Mouse (Mus musculus): ENCODE measurements at regions not wholly inside any gene's neighbourhood (a gene's known extent, or its start where the extent isn't known, plus 50 kb on each side); places are given as distances from the start of the nearest gene placed in this dataset.
"Not testable (repeated sequence)": the region's sequence is repeated elsewhere in the genome, so short reads cannot be mapped to it uniquely, and the experiment has no call there.

GRCm38 (mm10) chr13:81013953-81014352 lies 130.8 kb downstream of the Arrdc3 start:
- DNase-seq: no peak

- no peak for DNase-seq
Measured at GRCm38 (mm10) chr13:81020106-81020747, 137.0 kb downstream of the Arrdc3 start.

- no peak for DNase-seq
Measured at GRCm38 (mm10) chr13:81020811-81021210, 137.6 kb downstream of the Arrdc3 start.

GRCm38 (mm10) chr13:81022410-81022809 lies 139.2 kb downstream of the Arrdc3 start:
- DNase-seq: no peak

GRCm38 (mm10) chr13:81025241-81025760 lies 142.1 kb downstream of the Arrdc3 start:
- not testable (repeated sequence) for DNase-seq

GRCm38 (mm10) chr13:81037316-81037715 lies 154.1 kb downstream of the Arrdc3 start:
- no peak for DNase-seq

- DNase-seq: no peak
Measured at GRCm38 (mm10) chr13:81038736-81039135, 155.6 kb downstream of the Arrdc3 start.

- no peak for DNase-seq
Measured at GRCm38 (mm10) chr13:81040494-81040893, 157.3 kb downstream of the Arrdc3 start.

GRCm38 (mm10) chr13:81041646-81042045 lies 158.5 kb downstream of the Arrdc3 start:
- no peak for DNase-seq
